Mouse (Mus musculus) cerebellum, adult 18-20 months (tissue): Measurements from ENCODE around the gene Lmo4.

Source experiments
- DNase-seq, 2 experiments: peaks; one replicate each; pipeline ENCODE4 v3.0.0; 2021

The Lmo4 gene

GRCm38 (mm10) chr3:144147244-144147643, 57.8 kb downstream of the Lmo4 start:
- DNase-seq, result no peak

GRCm38 (mm10) chr3:144144066-144144465, 61.0 kb downstream of the Lmo4 start:
- DNase-seq, result no peak

GRCm38 (mm10) chr3:144142939-144143338, 62.1 kb downstream of the Lmo4 start:
- DNase-seq, result no peak

GRCm38 (mm10) chr3:144141786-144142185, 63.2 kb downstream of the Lmo4 start:
- DNase-seq, result no peak

GRCm38 (mm10) chr3:144140816-144141215, 64.2 kb downstream of the Lmo4 start:
- no peak for DNase-seq

- no peak for DNase-seq
Measured at GRCm38 (mm10) chr3:144138659-144139058, 66.4 kb downstream of the Lmo4 start.
